Mouse (Mus musculus) liver, adult 2 months (tissue): ENCODE data around the gene Eci1. TPM values are rescaled to one million over a fixed set of nuclear protein-coding genes. Genes with fewer than 3 reads are reported as not detected.

Experiments
- DNase-seq: peaks from one replicate; pipeline ENCODE4 v3.0.0-alpha.2; 2011; ENCODE audit warnings: low read depth, low spot score; ENCODE audit errors: extremely low read depth
- H3K27ac ChIP-seq: fragments of 200-500 bp; replicated peaks from 2 replicates; pipeline ENCODE4 v1.5.1; 2012; ENCODE audit warnings: low read depth, mild to moderate bottlenecking, control low read depth, inconsistent platforms, low read length; ENCODE audit not compliant: insufficient read depth
- H3K27me3 ChIP-seq: fragments of 200-500 bp; 2 replicates; pipeline ENCODE4 v1.6.1; 2012; ENCODE audit warnings: mild to moderate bottlenecking, moderate library complexity, low read length, inconsistent platforms; ENCODE audit not compliant: control insufficient read depth, insufficient read depth
- H3K36me3 ChIP-seq: fragments of 200-500 bp; 2 replicates; pipeline ENCODE4 v1.6.1; 2012; ENCODE audit warnings: low read length, inconsistent platforms; ENCODE audit not compliant: control insufficient read depth, insufficient read depth
- H3K4me1 ChIP-seq: fragments of 200-500 bp; 2 replicates; pipeline ENCODE4 v1.6.1; 2011; ENCODE audit warnings: low read length; ENCODE audit not compliant: control insufficient read depth, insufficient read depth
- H3K4me3 ChIP-seq: fragments of 200-500 bp; 2 replicates; pipeline ENCODE4 v1.5.1; 2011; ENCODE audit warnings: low read depth, mild to moderate bottlenecking, control low read depth, low read length, moderate library complexity; ENCODE audit not compliant: insufficient read depth
- H3K79me2 ChIP-seq: fragments of 200-500 bp; 2 replicates; pipeline ENCODE4 v1.6.1; 2012; ENCODE audit warnings: inconsistent platforms, mild to moderate bottlenecking, low read length, moderate library complexity; ENCODE audit not compliant: control insufficient read depth, insufficient read depth
- H3K9ac ChIP-seq: fragments of 200-500 bp; 2 replicates; pipeline ENCODE4 v1.6.1; 2012; ENCODE audit warnings: low read depth, mild to moderate bottlenecking, control low read depth, inconsistent platforms, low read length
- CTCF ChIP-seq: fragments of 200-500 bp; IDR thresholded peaks from 2 replicates; pipeline ENCODE4 v1.5.1; 2011; ENCODE audit warnings: low read depth, low read length, control low read depth
- POLR2A ChIP-seq: fragments of 200-500 bp; IDR thresholded peaks from 2 replicates; pipeline ENCODE4 v1.6.1; 2011; ENCODE audit warnings: low read length, control low read depth; ENCODE audit not compliant: insufficient read depth; ENCODE audit errors: extremely low read depth
- WGBS: fragments of 180-500 bp; shearing (Covaris S2); methylation state at CpG from one replicate; pipeline ENCODE4 v1.1.7; 2018; 5-methylcytosine and 5-hydroxymethylcytosine counted together
- polyA plus RNA-seq: library from polyadenylated mRNA; depleted of rRNA; stranded (reverse); fragments of >200 nt; gene quantifications from 2 replicates; pipeline ENCODE4 v1.2.3, GENCODE M21; 2012
- total RNA-seq: library from RNA; depleted of rRNA; stranded (reverse); fragments of >200 nt; gene quantifications from 2 replicates; pipeline ENCODE4 v1.2.3, GENCODE M21; 2014

Gene Eci1
- total and polyA plus RNA-seq, 2 experiments, result 218 to 249 TPM

GRCm38 (mm10) chr17:24442632-24443155 is 16.3 kb downstream of the Eci1 start, which contains the start of gene Dnase1l2:
Gene Dnase1l2 (minus strand): TSS chr17:24443105.
- peaks cover 26% of the 10 kb centered on the region for H3K36me3 ChIP-seq
- peak; percentile 38 for DNase-seq

GRCm38 (mm10) chr17:24443409-24443808 is 17.0 kb downstream of the Eci1 start:
- no peaks in the 10 kb centered on the region for H3K79me2 ChIP-seq
- no peak overlapping the region for H3K9ac ChIP-seq
- TF ChIP-seq POLR2A, result no peak
- TF ChIP-seq CTCF, result no peak
- no peaks in the 10 kb centered on the region for H3K4me1 ChIP-seq
- no peak overlapping the region for H3K4me3 ChIP-seq
- no peak for DNase-seq
- H3K27ac ChIP-seq, result no peak overlapping the region
- H3K27me3 ChIP-seq, result no peaks in the 10 kb centered on the region
- 69% methylated on average over 4 of the region's 4 CpGs for whole genome bisulfite sequencing
- H3K36me3 ChIP-seq, result peaks cover 21% of the 10 kb centered on the region; the same call in 1 of the 2 replicates

More at GRCm38 (mm10) chr17:24442632-24443155, 16.3 kb downstream of the Eci1 start, which contains the start of gene Dnase1l2:
- H3K27me3 ChIP-seq, result no peaks in the 10 kb centered on the region
- H3K79me2 ChIP-seq, result no peaks in the 10 kb centered on the region
- H3K4me3 ChIP-seq, result no peak within 1 kb of the TSS
- WGBS, result 48% methylated on average over 7 of the region's 7 CpGs
- no peaks in the 10 kb centered on the region for H3K4me1 ChIP-seq
- no peak within 1 kb of the TSS for H3K9ac ChIP-seq
- TF ChIP-seq POLR2A (no peak), CTCF (no peak)
- no peak within 1 kb of the TSS for H3K27ac ChIP-seq

- Histone ChIP-seq H3K27me3 (no peaks in the 10 kb centered on the region), H3K4me1 (no peaks in the 10 kb centered on the region), H3K9ac (no peak overlapping the region), H3K27ac (no peak overlapping the region), H3K79me2 (no peaks in the 10 kb centered on the region; the same call in 1 of the 2 replicates), H3K36me3 (peaks cover 9% of the 10 kb centered on the region; the same call in 1 of the 2 replicates), H3K4me3 (no peak overlapping the region)
- DNase-seq, result no peak
- TF ChIP-seq CTCF (no peak), POLR2A (no peak)
- 95% methylated on average over 8 of the region's 8 CpGs for WGBS
Observed at GRCm38 (mm10) chr17:24446590-24446989, 20.1 kb downstream of the Eci1 start.

- WGBS, result 93% methylated on average over 6 of the region's 6 CpGs
Observed at GRCm38 (mm10) chr17:24449507-24449906, 23.1 kb downstream of the Eci1 start.

GRCm38 (mm10) chr17:24451220-24451619 is 24.8 kb downstream of the Eci1 start:
- Histone ChIP-seq H3K4me1 (peaks cover 4% of the 10 kb centered on the region), H3K27ac (no peak overlapping the region), H3K4me3 (no peak overlapping the region), H3K36me3 (peaks cover 9% of the 10 kb centered on the region; the same call in 1 of the 2 replicates), H3K9ac (no peak overlapping the region), H3K27me3 (no peaks in the 10 kb centered on the region), H3K79me2 (no peaks in the 10 kb centered on the region; the same call in 1 of the 2 replicates)
- TF ChIP-seq CTCF (no peak), POLR2A (no peak)
- DNase-seq, result no peak
- 92% methylated on average over 6 of the region's 6 CpGs for WGBS

More at GRCm38 (mm10) chr17:24449507-24449906, 23.1 kb downstream of the Eci1 start:
- H3K4me1 ChIP-seq, result no peaks in the 10 kb centered on the region; the same call in 1 of the 2 replicates
- H3K27ac ChIP-seq, result no peak overlapping the region
- no peaks in the 10 kb centered on the region for H3K27me3 ChIP-seq
- no peak overlapping the region for H3K9ac ChIP-seq
- H3K79me2 ChIP-seq, result no peaks in the 10 kb centered on the region; the same call in 1 of the 2 replicates
- peaks cover 9% of the 10 kb centered on the region; the same call in 1 of the 2 replicates for H3K36me3 ChIP-seq
- DNase-seq, result no peak
- H3K4me3 ChIP-seq, result no peak overlapping the region
- TF ChIP-seq CTCF (no peak), POLR2A (no peak)

- Histone ChIP-seq H3K4me1 (peaks cover 4% of the 10 kb centered on the region), H3K27ac (no peak overlapping the region), H3K27me3 (no peaks in the 10 kb centered on the region), H3K79me2 (no peaks in the 10 kb centered on the region; the same call in 1 of the 2 replicates), H3K36me3 (peaks cover 4% of the 10 kb centered on the region; the same call in 1 of the 2 replicates), H3K9ac (no peak overlapping the region), H3K4me3 (no peak overlapping the region)
- TF ChIP-seq CTCF (no peak), POLR2A (no peak)
- WGBS, result 52% methylated on average over 2 of the region's 2 CpGs
- DNase-seq, result no peak
Observed at GRCm38 (mm10) chr17:24453372-24453771, 26.9 kb downstream of the Eci1 start.
